Mouse (Mus musculus) ES-E14 (cell line): ENCODE results near the gene Adamtsl3.

Experiments used
- CHD2 ChIP-seq: IDR thresholded peaks from 2 replicates; pipeline ENCODE4 v1.6.1; 2014; ENCODE audit warnings: mild to moderate bottlenecking, low read depth, low read length, inconsistent platforms
- HCFC1 ChIP-seq: IDR thresholded peaks from 2 replicates; pipeline ENCODE4 v1.6.1; 2012; ENCODE audit warnings: low read length, inconsistent platforms, borderline replicate concordance; ENCODE audit not compliant: insufficient read depth
- MAFK ChIP-seq: IDR thresholded peaks from 2 replicates; pipeline ENCODE4 v1.6.1; 2014; ENCODE audit warnings: mild to moderate bottlenecking, low read depth, low read length, inconsistent platforms; ENCODE audit not compliant: insufficient read depth
- ZC3H11A ChIP-seq: IDR thresholded peaks from 2 replicates; pipeline ENCODE4 v1.6.1; 2012; ENCODE audit warnings: low read depth, mild to moderate bottlenecking, inconsistent platforms, low read length, borderline replicate concordance
- ZNF384 ChIP-seq: IDR thresholded peaks from 2 replicates; pipeline ENCODE4 v1.6.1; 2012; ENCODE audit warnings: low read depth, low read length, inconsistent platforms

GRCm38 (mm10) chr7:82423602-82424001 is 88.1 kb downstream of the Adamtsl3 start:
- TF ChIP-seq MAFK (no peak), ZNF384 (no peak), ZC3H11A (no peak), CHD2 (no peak), HCFC1 (no peak)
